Mouse (Mus musculus) midbrain, embryonic 13.5 days (tissue): ENCODE measurements around the gene Ddx21. TPM values are rescaled to one million over a fixed set of nuclear protein-coding genes. Genes with fewer than 3 reads are reported as not detected.
"Not testable (repeated sequence)": the region's sequence is repeated elsewhere in the genome, so short reads cannot be mapped to it uniquely, and the experiment has no call there.

Source experiments
- ATAC-seq: fragments of 200-750 bp; cut with Nextera tagmentation; 2 replicates; pipeline ENCODE4 v1.8.0; 2017; ENCODE audit warnings: mild to moderate bottlenecking, moderate TSS enrichment, moderate library complexity
- H3K27ac ChIP-seq: fragments of 300-500 bp; sonication (generic); 2 replicates; pipeline ENCODE4 v1.5.1; 2015; ENCODE audit warnings: inconsistent platforms, mild to moderate bottlenecking, moderate library complexity
- H3K27me3 ChIP-seq: fragments of 300-500 bp; sonication (generic); 2 replicates; pipeline ENCODE4 v1.6.1; 2015; ENCODE audit warnings: mild to moderate bottlenecking, inconsistent platforms
- H3K36me3 ChIP-seq: fragments of 300-500 bp; sonication (generic); 2 replicates; pipeline ENCODE4 v1.6.1; 2015; ENCODE audit warnings: mild to moderate bottlenecking, inconsistent platforms
- H3K4me1 ChIP-seq: fragments of 300-500 bp; sonication (generic); replicated peaks from 2 replicates; pipeline ENCODE4 v1.6.1; 2015; ENCODE audit warnings: inconsistent platforms
- H3K4me2 ChIP-seq: fragments of 300-500 bp; sonication (generic); replicated peaks from 2 replicates; pipeline ENCODE4 v1.6.1; 2015; ENCODE audit warnings: moderate library complexity, mild to moderate bottlenecking, inconsistent platforms
- H3K4me3 ChIP-seq: fragments of 300-500 bp; sonication (generic); replicated peaks from 2 replicates; pipeline ENCODE4 v1.5.1; 2015; ENCODE audit warnings: mild to moderate bottlenecking, inconsistent platforms
- H3K9ac ChIP-seq: fragments of 300-500 bp; sonication (generic); replicated peaks from 2 replicates; pipeline ENCODE4 v1.6.1; 2015; ENCODE audit warnings: mild to moderate bottlenecking, inconsistent platforms
- H3K9me3 ChIP-seq: fragments of 300-500 bp; sonication (generic); 2 replicates; pipeline ENCODE4 v1.6.1; 2016; ENCODE audit warnings: mild to moderate bottlenecking, inconsistent platforms
- WGBS: fragments of 180-500 bp; shearing (Covaris S2); methylation state at CpG from one replicate; pipeline ENCODE4 v1.1.7; 2015; 5-methylcytosine and 5-hydroxymethylcytosine counted together
- polyA plus RNA-seq: library from polyadenylated mRNA; unstranded; fragments of >200 nt; fragmentation: Nextera tagmentation; extraction: Ambion mirVana; gene quantifications from 2 replicates; pipeline ENCODE4 v1.2.1, GENCODE M21; 2015

Gene Ddx21
- polyA plus RNA-seq = 18.2 and 20.0 TPM in 2 replicates

DNA sequence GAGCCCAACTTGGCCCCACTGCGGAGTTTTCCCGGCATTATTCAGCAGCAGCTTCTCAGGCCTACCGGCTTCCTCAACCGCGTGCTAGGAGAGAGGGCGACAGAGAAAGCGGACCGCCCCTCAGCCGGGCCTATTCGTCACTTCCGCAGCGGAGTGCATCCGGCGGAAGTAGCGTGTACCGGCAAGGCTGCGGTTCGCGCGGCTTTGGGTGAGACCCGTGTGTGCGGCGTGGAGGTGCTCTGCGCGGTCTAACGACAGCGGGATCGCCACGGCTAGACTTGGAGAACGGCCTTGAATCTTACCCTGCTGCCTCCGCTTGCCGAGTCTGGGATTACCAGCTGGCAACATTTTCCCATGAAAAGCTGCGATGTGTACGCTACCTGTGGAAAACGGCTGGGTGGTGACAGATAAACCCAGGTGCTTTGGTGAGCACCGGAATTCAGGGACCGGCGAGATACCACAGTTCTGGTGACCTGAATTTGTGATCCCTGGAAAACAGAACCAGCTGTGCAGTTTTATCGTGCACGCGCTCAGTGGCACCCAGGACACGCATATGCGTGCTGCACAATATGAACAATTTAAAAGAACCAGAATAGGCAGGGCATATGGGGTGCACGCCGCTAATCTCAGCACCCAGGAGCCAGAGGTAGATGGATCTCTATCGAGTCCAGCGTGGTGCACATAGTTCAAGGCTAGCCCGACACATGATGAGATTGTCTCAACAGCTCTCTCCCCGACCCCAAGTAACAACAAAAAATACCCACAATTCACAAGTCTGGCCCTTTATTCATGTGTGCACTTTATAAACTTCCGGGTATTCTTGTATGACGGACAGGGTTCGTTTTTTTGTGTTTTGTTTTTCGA, at the start of gene Ddx21:
TSS of gene Ddx21 (minus strand) at position 105 of the 864 bp plus-strand sequence.
- peak; percentile 100 for ATAC-seq
- Histone ChIP-seq H3K9me3 (no peaks in the 10 kb centered on the region), H3K4me2 (peak within 1 kb of the TSS; percentile 93), H3K9ac (peak within 1 kb of the TSS; percentile 75), H3K27ac (peak within 1 kb of the TSS; percentile 77), H3K4me1 (peaks cover 30% of the 10 kb centered on the region), H3K4me3 (peak within 1 kb of the TSS; percentile 84), H3K36me3 (peaks cover 12% of the 10 kb centered on the region), H3K27me3 (no peaks in the 10 kb centered on the region)
- 6% methylated on average over 53 of the region's 53 CpGs for WGBS

DNA sequence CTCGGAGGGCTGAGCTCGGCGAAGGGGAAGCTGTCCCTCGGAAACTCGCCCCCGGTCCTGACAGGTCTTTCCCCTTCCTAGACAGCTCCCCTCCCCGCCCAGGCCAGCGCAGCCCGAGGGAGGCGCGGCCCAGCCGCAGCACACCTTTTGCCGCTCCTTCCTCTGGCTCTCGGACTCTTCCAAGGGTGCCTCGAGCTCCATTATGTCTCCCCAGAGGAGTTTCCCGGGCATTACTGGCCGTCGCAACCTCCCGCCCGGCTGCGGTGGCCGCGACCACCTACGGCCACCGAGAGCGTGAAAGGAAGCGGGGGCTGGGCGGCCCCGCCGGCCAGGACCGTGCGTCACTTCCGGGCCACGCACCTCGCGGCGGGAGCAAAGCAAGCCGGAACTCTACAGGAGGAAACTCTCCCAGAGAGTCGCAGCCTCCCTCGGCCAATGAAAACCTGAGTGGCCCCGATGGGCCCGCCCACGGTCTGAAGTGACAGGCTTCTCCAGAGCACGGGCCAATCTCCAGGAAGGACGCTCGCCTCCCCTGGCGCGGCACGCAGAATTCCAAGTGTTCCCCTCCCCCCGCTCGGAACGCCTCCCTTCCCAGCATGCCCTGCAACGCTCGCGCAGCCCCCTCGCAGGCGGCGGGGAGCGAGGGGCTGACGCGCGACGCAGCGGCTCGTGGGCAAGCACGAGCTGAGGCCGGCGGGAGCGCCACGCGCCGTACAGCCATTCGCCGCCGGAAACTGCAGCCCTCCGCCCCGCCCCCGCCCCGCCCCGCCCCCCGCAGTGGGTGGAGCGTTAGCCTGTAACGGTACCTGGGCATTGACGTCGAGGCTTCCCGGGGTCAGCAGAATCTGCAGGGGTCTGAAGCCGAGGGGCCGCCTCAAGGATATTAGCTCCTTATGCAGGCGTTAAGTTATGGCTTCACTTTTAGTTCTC, 49.1 kb upstream of the Ddx21 start, which contains the start of gene Ddx50:
TSS of gene Ddx50 (minus strand) at position 338 of the 930 bp plus-strand sequence.
- peak within 1 kb of the TSS; percentile 88 for H3K4me2 ChIP-seq
- WGBS = 0% methylated on average over 70 of the region's 89 CpGs
- peak within 1 kb of the TSS; percentile 86 for H3K4me3 ChIP-seq
- ATAC-seq = peak; percentile 100
- no peaks in the 10 kb centered on the region for H3K9me3 ChIP-seq
- H3K9ac ChIP-seq = peak within 1 kb of the TSS; percentile 87
- peaks cover 21% of the 10 kb centered on the region for H3K4me1 ChIP-seq
- H3K27ac ChIP-seq = peak within 1 kb of the TSS; percentile 94
- peaks cover 11% of the 10 kb centered on the region for H3K36me3 ChIP-seq
- H3K27me3 ChIP-seq = no peaks in the 10 kb centered on the region

DNA sequence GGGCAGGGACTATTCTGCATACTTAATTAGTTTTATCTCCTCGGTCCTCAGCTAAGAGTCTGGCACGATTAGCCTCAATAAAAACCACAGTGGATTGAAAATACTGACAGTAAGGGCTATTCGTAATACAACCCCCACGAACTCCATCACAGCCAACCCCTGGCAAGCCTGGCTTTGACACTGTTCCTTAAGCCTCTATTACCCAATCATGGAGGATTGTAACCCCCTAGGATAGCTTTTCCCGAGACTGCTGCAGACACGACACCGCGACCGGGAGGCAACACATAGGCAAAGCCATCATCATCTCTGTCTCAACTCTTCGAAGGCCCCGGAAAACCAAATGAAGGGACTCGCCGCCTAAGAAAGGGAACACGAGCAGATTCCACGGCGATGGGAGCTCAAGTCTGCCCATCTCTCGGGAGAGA, 48.3 kb upstream of the Ddx21 start:
- Histone ChIP-seq H3K27ac (peak overlapping the region; percentile 94), H3K27me3 (no peaks in the 10 kb centered on the region), H3K4me2 (peak overlapping the region; percentile 88), H3K4me3 (peak overlapping the region; percentile 86), H3K9me3 (no peaks in the 10 kb centered on the region), H3K36me3 (peaks cover 16% of the 10 kb centered on the region), H3K9ac (peak overlapping the region; percentile 87), H3K4me1 (peaks cover 21% of the 10 kb centered on the region)
- ATAC-seq = no peak
- WGBS = under 1% methylated on average over 17 of the region's 17 CpGs

DNA sequence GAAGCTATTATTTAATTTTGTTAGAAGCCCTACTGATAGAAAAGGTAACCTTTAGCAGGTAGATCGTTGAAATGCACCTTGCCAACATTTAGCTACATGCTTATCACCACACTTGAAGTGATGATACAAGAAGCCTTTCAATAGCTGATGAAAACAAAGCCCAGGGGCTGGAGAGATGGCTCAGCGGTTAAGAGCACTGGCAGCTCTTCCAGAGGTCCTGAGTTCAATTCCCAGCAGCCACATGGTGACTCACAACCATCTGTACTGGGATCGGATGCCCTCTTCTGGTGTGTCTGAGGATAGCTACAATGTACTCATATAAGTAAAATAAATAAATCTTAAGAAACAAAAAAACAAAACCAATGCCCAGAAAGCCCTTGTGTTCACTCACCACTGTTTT, 2.1 kb upstream of the Ddx21 start:
- Histone ChIP-seq H3K27ac (no peak overlapping the region), H3K9ac (no peak overlapping the region), H3K4me3 (no peak overlapping the region), H3K4me1 (peaks cover 21% of the 10 kb centered on the region), H3K9me3 (no peaks in the 10 kb centered on the region), H3K36me3 (no peaks in the 10 kb centered on the region), H3K27me3 (no peaks in the 10 kb centered on the region), H3K4me2 (no peak overlapping the region)
- WGBS = 89% methylated on average over 3 of the region's 3 CpGs
- ATAC-seq = no peak

DNA sequence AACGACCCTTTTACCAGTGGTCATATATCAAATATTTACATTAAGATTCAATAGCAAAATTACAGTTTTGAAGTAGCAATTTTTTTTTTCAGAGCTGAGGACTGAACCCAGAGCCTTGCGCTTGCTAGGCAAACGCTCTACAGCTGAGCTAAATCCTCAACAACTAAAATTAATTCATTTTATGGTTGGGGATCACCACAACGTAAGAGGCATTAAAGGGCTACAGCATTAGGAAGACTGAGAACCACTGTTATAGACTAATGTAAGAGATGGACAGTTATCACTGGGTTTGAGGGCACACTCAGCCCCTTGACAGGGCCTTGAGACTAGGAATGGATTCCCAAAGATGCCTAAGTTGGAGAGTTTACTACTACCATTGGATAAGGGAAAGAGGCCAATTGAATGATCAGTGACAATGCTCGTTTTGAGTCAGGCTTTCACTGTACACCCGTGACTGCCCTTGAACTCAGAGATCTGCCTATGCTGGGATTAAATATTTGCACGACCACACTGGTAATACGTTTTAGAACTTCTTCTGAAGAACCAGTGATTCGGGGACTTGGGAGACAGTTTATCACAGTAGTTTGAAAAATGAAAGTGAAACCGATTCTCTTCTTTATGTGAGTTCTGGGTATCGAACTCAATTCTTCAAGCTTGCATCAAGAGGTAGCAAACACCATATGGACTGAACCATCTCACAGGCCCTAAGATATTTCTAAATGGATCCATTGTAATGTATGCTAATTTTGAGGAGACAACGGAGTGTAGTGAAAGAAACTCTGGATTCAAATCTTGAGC, 1.4 kb upstream of the Ddx21 start:
- H3K9me3 ChIP-seq = no peaks in the 10 kb centered on the region
- H3K27me3 ChIP-seq = no peaks in the 10 kb centered on the region
- H3K4me1 ChIP-seq = peaks cover 21% of the 10 kb centered on the region
- H3K9ac ChIP-seq = 0 out of 2 replicates have a peak overlapping the region, but pooled peaks have one; percentile 75
- peak overlapping the region; percentile 93; the same call in 1 of the 2 replicates for H3K4me2 ChIP-seq
- no peak overlapping the region for H3K4me3 ChIP-seq
- no peak overlapping the region for H3K27ac ChIP-seq
- 90% methylated on average over 12 of the region's 12 CpGs for WGBS
- peaks cover 2% of the 10 kb centered on the region for H3K36me3 ChIP-seq
- ATAC-seq = no peak

DNA sequence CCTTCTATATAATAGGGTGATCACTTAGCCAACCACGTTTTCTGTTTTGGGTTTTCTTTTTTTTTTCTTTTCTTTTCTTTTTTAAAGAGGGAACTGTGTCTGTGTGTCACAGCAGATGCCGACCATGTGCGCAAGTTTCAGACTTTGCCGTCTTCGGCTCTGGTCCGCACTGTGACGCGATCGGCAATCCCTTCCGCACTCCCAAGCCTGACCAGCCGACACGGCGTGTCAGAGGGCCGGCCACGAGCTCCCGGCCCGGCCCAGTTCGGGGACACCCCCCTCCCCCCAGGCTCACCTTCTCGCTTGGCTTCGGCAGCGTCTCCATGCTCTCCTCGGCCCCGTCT, 276 bp downstream of the Ddx21 start:
- Histone ChIP-seq H3K9ac (peak overlapping the region; percentile 75), H3K4me1 (peaks cover 33% of the 10 kb centered on the region), H3K9me3 (no peaks in the 10 kb centered on the region), H3K36me3 (peaks cover 16% of the 10 kb centered on the region), H3K4me2 (peak overlapping the region; percentile 93), H3K4me3 (peak overlapping the region; percentile 84), H3K27ac (peak overlapping the region; percentile 77), H3K27me3 (no peaks in the 10 kb centered on the region)
- WGBS = under 1% methylated on average over 23 of the region's 23 CpGs
- ATAC-seq = peak; percentile 89

DNA sequence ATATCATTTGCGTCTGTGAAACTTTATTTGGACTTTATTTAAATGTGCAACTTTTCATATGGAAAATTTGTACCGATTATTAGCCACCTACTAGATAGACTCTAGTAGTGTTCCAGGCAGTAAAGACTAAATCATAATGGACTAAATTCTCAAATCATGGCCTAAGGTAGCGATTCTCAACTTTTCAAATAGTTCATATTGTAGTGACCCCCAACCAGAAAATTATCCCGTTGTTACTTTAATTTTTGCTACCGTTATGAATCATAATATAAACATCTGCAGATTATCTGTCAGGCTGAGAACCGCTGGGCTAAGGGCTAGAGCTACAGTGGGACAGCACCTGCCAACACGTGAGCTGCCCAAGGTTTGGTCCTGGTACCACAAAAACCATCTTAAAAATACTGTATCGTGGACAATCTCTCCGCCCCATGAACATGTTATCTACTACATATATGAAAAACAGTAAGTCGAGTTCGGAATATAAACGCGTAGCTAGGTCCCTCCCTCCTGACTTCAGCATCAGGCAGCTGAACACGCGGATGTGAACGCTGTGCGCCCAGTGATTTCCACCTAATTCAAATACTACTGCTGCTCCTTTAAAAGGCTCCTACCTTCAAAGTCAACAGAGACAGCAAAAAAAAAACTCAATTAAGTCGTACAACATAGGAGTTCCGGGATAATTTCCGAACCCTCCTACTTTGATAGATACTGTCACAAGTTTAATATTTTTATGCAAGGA, 859 bp downstream of the Ddx21 start:
- Histone ChIP-seq H3K4me1 (peaks cover 33% of the 10 kb centered on the region), H3K27me3 (no peaks in the 10 kb centered on the region), H3K4me3 (peak overlapping the region; percentile 84), H3K4me2 (peak overlapping the region; percentile 93), H3K36me3 (peaks cover 16% of the 10 kb centered on the region), H3K27ac (no peak overlapping the region), H3K9me3 (no peaks in the 10 kb centered on the region), H3K9ac (peak overlapping the region; percentile 75)
- 13% methylated on average over 20 of the region's 20 CpGs for WGBS
- ATAC-seq = no peak

DNA sequence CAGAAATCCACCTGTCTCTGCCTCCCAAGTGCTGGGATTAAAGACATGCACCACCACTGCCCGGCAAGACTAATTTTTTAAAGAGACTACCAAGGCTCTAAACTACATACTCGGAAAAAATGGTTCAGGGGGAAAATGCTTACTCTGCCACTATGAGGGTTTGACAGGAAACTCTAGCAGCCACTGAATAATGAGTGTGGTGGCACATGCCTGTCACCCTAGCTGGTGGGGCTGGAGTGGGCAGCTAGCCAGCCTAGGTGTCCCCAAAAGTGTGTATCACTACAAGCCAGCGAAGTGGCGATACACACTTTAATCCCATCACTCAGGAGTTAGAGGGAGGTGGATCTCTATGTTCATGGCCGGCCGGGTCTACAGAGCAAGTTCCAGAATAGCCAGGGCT, 2.0 kb downstream of the Ddx21 start:
- 95% methylated on average over 6 of the region's 6 CpGs for WGBS
- H3K4me1 ChIP-seq = peaks cover 33% of the 10 kb centered on the region
- H3K4me3 ChIP-seq = no peak overlapping the region
- no peaks in the 10 kb centered on the region for H3K9me3 ChIP-seq
- H3K9ac ChIP-seq = no peak overlapping the region
- H3K27me3 ChIP-seq = no peaks in the 10 kb centered on the region
- peaks cover 22% of the 10 kb centered on the region for H3K36me3 ChIP-seq
- ATAC-seq = no peak
- H3K4me2 ChIP-seq = no peak overlapping the region
- H3K27ac ChIP-seq = no peak overlapping the region

DNA sequence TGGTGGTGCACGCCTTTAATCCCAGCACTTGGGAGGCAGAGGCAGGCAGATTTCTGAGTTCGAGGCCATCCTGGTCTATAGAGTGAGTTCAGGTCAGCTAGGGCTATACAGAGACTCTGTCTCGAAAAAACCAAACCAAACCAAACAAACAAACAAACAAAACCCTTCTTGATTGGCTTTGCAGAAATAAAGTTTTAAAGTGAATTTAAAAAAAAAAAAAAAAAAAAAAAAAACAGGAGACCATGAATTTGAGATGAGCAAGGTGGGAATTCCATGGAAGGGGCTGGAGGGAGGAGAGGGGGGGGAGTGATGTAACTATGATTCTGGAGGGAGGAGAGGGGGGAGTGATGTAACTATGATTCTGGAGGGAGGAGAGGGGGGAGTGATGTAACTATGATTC, 2.8 kb downstream of the Ddx21 start:
- WGBS = 95% methylated on average over 3 of the region's 3 CpGs
- H3K27ac ChIP-seq, H3K9ac ChIP-seq, H3K9me3 ChIP-seq, H3K27me3 ChIP-seq, ATAC-seq, H3K4me3 ChIP-seq, H3K4me2 ChIP-seq: not testable (repeated sequence)
- Histone ChIP-seq H3K36me3 (peaks cover 29% of the 10 kb centered on the region), H3K4me1 (peaks cover 33% of the 10 kb centered on the region)

DNA sequence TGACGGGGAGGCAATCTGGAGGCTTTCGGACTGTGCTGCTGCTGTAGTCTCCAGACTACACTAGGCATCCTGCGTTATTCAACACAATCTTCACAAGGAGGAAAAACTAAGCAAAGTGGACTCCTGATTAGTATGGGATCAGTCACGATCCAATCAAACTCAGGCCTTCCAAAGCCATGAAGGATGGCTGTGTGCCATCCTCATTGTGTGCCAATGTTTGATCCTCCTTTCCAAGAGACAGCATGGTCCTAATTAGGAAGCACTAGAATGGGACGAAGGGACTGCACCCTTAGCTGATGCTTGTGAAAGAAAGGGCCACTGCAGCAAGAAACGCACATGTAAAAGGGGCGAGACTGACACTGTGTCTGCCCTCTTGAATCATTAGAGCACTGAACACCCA, 9.6 kb downstream of the Ddx21 start:
- Histone ChIP-seq H3K36me3 (peaks cover 80% of the 10 kb centered on the region), H3K4me2 (no peak overlapping the region), H3K9ac (no peak overlapping the region), H3K4me1 (peaks cover 4% of the 10 kb centered on the region; the same call in 1 of the 2 replicates), H3K27me3 (no peaks in the 10 kb centered on the region), H3K4me3 (no peak overlapping the region), H3K9me3 (no peaks in the 10 kb centered on the region), H3K27ac (no peak overlapping the region)
- WGBS = 86% methylated on average over 7 of the region's 7 CpGs
- no peak for ATAC-seq

DNA sequence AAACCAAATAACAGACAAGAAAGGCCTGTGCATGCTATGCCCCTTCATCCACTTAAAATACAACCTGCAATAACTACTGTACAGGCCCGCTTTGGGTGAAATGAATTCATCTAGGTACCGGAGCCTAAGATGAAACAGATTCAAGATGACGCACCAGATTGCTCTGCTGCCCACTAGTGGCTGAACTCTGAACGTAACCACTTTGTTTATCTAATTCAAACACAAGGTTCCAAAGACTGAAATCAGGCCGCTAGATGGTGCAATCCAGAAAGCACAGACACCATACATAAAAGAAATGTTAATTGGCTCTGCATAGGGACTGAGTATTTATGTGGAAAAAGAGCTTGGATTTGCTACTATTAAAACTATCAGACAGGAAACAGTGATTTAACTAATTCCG, 11.9 kb downstream of the Ddx21 start:
- no peak overlapping the region for H3K4me2 ChIP-seq
- H3K9ac ChIP-seq = no peak overlapping the region
- H3K4me3 ChIP-seq = no peak overlapping the region
- WGBS = 36% methylated on average over 6 of the region's 6 CpGs
- H3K27ac ChIP-seq = no peak overlapping the region
- peaks cover 93% of the 10 kb centered on the region for H3K36me3 ChIP-seq
- H3K4me1 ChIP-seq = no peaks in the 10 kb centered on the region
- H3K27me3 ChIP-seq = no peaks in the 10 kb centered on the region
- no peaks in the 10 kb centered on the region for H3K9me3 ChIP-seq
- ATAC-seq = peak; percentile 89
